Mouse (Mus musculus): ENCODE results near the gene Erh. TPM values are rescaled to one million over a fixed set of nuclear protein-coding genes. Genes with fewer than 3 reads are reported as not detected.

Gene Erh
- polyA plus RNA-seq, 1 experiment from 2014 or later, result 335 TPM

DNA sequence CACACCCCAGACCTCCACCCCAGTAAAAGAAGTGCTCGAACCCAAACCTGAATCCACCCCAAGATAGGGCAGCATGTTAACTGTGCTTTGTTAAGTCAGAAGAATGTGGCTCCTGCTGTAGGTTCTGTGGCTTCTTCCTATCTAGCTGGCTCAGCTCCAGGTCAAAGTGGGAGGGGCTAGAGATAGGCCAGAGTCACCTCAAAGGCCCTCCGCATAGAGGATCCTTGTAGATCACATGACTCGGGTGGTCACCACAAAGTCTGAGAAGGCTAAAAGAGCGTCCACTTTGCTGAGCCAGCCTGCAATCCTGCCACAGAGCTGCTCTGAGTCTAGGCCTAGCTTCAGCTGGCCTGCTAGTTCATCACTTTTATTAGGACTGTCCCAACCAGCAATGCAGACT lies 50.0 kb downstream of the Erh start:
- 91% methylated on average over 4 of the region's 4 CpGs for WGBS
- H3K36me3 ChIP-seq (ENCODE audit: control insufficient read depth, insufficient read depth, low read length), result no peaks in the 10 kb centered on the region; the same call in 1 of the 2 replicates

GRCm38 (mm10) chr12:80584973-80585372 lies 59.2 kb downstream of the Erh start:
- WGBS, result 29% methylated on average over 2 of the region's 2 CpGs
- DNase-seq (ENCODE audit: low spot score), result peak; percentile 26
- no peaks in the 10 kb centered on the region for H3K4me1 ChIP-seq (ENCODE audit: control insufficient read depth, insufficient read depth, low read length)

More for the DNA sequence above, 50.0 kb downstream of the Erh start:
- Histone ChIP-seq H3K9me3 (ENCODE audit: control insufficient read depth, low read length) (no peaks in the 10 kb centered on the region), H3K4me1 (ENCODE audit: control insufficient read depth, insufficient read depth, low read length) (no peaks in the 10 kb centered on the region), H3K27me3 (ENCODE audit: control insufficient read depth, insufficient read depth, low read length) (no peaks in the 10 kb centered on the region), H3K4me3 (ENCODE audit: low read depth, low read length) (no peak overlapping the region), H3K9ac (ENCODE audit: low read length) (no peak overlapping the region), H3K27ac (ENCODE audit: low read depth, low read length) (no peak overlapping the region), H3K4me2 (ENCODE audit: low read depth) (no peak overlapping the region)
- ATAC-seq (ENCODE audit: insufficient read depth, low FRiP score, low TSS enrichment) (no peak), DNase-seq (ENCODE audit: low spot score) (no peak)

More at GRCm38 (mm10) chr12:80584973-80585372, 59.2 kb downstream of the Erh start:
- H3K9ac ChIP-seq (ENCODE audit: low read length), result no peak overlapping the region
- H3K9me3 ChIP-seq (ENCODE audit: control insufficient read depth, low read length), result no peaks in the 10 kb centered on the region
- ATAC-seq (ENCODE audit: insufficient read depth, low FRiP score, low TSS enrichment), result no peak
- H3K4me3 ChIP-seq (ENCODE audit: low read depth, low read length), result no peak overlapping the region
- no peaks in the 10 kb centered on the region for H3K27me3 ChIP-seq (ENCODE audit: control insufficient read depth, insufficient read depth, low read length)
- no peak overlapping the region for H3K27ac ChIP-seq (ENCODE audit: low read depth, low read length)
- no peaks in the 10 kb centered on the region for H3K36me3 ChIP-seq (ENCODE audit: control insufficient read depth, insufficient read depth, low read length)
- no peak overlapping the region for H3K4me2 ChIP-seq (ENCODE audit: low read depth)

Other genes with a start within 250 kb of the Erh start
- 13.6 and 14.2 TPM in 2 replicates for gene Dcaf5, start 207.7 kb downstream of the Erh start, polyA plus RNA-seq (2014; fragmentation: Nextera tagmentation; extraction: Ambion mirVana)
- 39.2 and 42.8 TPM in 2 replicates for gene Exd2, start 181.2 kb downstream of the Erh start, polyA plus RNA-seq (2014; fragmentation: Nextera tagmentation; extraction: Ambion mirVana)
- gene Galnt16, start 126.1 kb downstream of the Erh start, polyA plus RNA-seq (2014; fragmentation: Nextera tagmentation; extraction: Ambion mirVana), result 7.5 and 10.3 TPM in 2 replicates
- 31.2 and 31.6 TPM in 2 replicates for gene Slc39a9, start 458 bp downstream of the Erh start, polyA plus RNA-seq (2014; fragmentation: Nextera tagmentation; extraction: Ambion mirVana)
- 1.3 and 1.5 TPM in 2 replicates for gene Plekhd1, start 48.2 kb upstream of the Erh start, polyA plus RNA-seq (2014; fragmentation: Nextera tagmentation; extraction: Ambion mirVana)
- 2.4 and 2.6 TPM in 2 replicates for gene Ccdc177, start 116.3 kb upstream of the Erh start, polyA plus RNA-seq (2014; fragmentation: Nextera tagmentation; extraction: Ambion mirVana)
- gene Susd6, start 146.2 kb upstream of the Erh start, polyA plus RNA-seq (2014; fragmentation: Nextera tagmentation; extraction: Ambion mirVana), result 20.9 and 23.3 TPM in 2 replicates

Data from neural tube, embryonic 11.5 days (tissue).